Mouse (Mus musculus) midbrain, embryonic 16.5 days (tissue): ENCODE data around the gene Arid3a. TPM values are rescaled to one million over a fixed set of nuclear protein-coding genes. Genes with fewer than 3 reads are reported as not detected.

ENCODE experiments used
- ATAC-seq: fragments of 200-750 bp; cut with Nextera tagmentation; 2 replicates; pipeline ENCODE4 v1.8.0; 2017; ENCODE audit warnings: moderate TSS enrichment
- H3K27ac ChIP-seq: fragments of 300-500 bp; sonication (generic); 2 replicates; pipeline ENCODE4 v1.5.1; 2014; ENCODE audit warnings: mild to moderate bottlenecking, low read length, mixed read lengths
- H3K27me3 ChIP-seq: fragments of 300-500 bp; sonication (generic); 2 replicates; pipeline ENCODE4 v1.6.1; 2014; ENCODE audit warnings: low read depth, low read length, mixed read lengths; ENCODE audit not compliant: control insufficient read depth, insufficient read depth
- H3K36me3 ChIP-seq: fragments of 300-500 bp; sonication (generic); 2 replicates; pipeline ENCODE4 v1.6.1; 2014; ENCODE audit warnings: mild to moderate bottlenecking, low read length, moderate library complexity, mixed read lengths; ENCODE audit not compliant: control insufficient read depth, insufficient read depth
- H3K4me1 ChIP-seq: fragments of 300-500 bp; sonication (generic); 2 replicates; pipeline ENCODE4 v1.6.1; 2014; ENCODE audit warnings: mild to moderate bottlenecking, low read length, mixed read lengths; ENCODE audit not compliant: control insufficient read depth, insufficient read depth
- H3K4me2 ChIP-seq: fragments of 300-500 bp; sonication (generic); 2 replicates; pipeline ENCODE4 v1.6.1; 2014; ENCODE audit warnings: mild to moderate bottlenecking, low read length, mixed read lengths
- H3K4me3 ChIP-seq: fragments of 300-500 bp; sonication (generic); 2 replicates; pipeline ENCODE4 v1.5.1; 2014; ENCODE audit warnings: low read depth, mild to moderate bottlenecking, low read length, moderate library complexity, mixed read lengths
- H3K9ac ChIP-seq: fragments of 300-500 bp; sonication (generic); 2 replicates; pipeline ENCODE4 v1.6.1; 2014; ENCODE audit warnings: low read depth, low read length, mixed read lengths
- H3K9me3 ChIP-seq: fragments of 300-500 bp; sonication (generic); replicated peaks from 2 replicates; pipeline ENCODE4 v1.6.1; 2014; ENCODE audit warnings: mild to moderate bottlenecking, low read length, mixed read lengths; ENCODE audit not compliant: control insufficient read depth, poor library complexity, severe bottlenecking
- WGBS: fragments of 180-500 bp; shearing (Covaris S2); extraction: QIAGEN DNeasy Blood & Tissue Kit; methylation state at CpG from one replicate; pipeline ENCODE4 v1.1.7; 2014; 5-methylcytosine and 5-hydroxymethylcytosine counted together
- polyA plus RNA-seq: library from polyadenylated mRNA; unstranded; fragments of >200 nt; fragmentation: Nextera tagmentation; extraction: Ambion mirVana; gene quantifications from 2 replicates; pipeline ENCODE4 v1.2.1, GENCODE M21; 2015

Gene Arid3a
- polyA plus RNA-seq, 1 experiment from 2014 or later: 2.2 TPM

DNA sequence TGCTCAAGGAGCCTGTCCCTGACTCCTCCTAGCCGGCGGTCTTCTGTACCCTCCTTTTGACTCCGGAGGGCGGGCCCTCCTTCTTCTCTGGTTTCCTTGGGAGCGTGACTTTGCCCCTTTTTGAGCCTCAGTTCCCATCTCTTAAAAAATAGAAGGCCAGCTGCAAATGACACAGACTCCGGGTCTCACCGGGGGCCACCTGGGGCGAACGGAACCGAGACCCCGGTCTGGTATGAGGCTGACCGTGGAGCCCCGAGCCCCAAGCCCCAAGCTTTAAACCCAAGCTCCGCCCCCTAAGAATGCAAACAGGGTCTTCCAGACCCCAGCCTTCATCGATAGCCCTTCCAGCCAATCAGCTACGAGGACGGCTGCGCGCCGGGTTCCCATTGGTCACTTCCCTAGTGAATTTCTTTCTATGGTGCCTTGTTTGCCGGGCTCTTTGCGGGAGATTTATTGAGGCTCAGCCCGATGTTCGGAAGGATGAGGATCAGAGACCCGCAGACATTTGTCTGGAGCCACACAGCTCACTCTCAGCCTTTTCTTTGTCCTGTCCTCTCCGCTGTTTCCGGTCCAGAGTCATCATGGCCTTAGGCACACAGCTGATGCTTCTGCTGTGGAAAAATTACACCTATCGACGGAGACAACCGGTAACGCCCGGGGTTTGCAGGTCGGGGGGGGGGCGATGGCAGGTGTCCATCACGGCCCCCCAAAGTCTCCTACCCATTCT lies 70.4 kb downstream of the Arid3a start:
- Histone ChIP-seq H3K4me3 (peak overlapping the region; percentile 45), H3K9ac (peak overlapping the region; percentile 33), H3K36me3 (no peaks in the 10 kb centered on the region), H3K27ac (peak overlapping the region; percentile 12; the same call in 1 of the 2 replicates), H3K9me3 (no peaks in the 10 kb centered on the region), H3K4me1 (peaks cover 6% of the 10 kb centered on the region), H3K27me3 (peaks cover 8% of the 10 kb centered on the region; the same call in 1 of the 2 replicates), H3K4me2 (peak overlapping the region; percentile 65)
- peak; percentile 67 for ATAC-seq
- under 1% methylated on average over 35 of the region's 35 CpGs for WGBS

DNA sequence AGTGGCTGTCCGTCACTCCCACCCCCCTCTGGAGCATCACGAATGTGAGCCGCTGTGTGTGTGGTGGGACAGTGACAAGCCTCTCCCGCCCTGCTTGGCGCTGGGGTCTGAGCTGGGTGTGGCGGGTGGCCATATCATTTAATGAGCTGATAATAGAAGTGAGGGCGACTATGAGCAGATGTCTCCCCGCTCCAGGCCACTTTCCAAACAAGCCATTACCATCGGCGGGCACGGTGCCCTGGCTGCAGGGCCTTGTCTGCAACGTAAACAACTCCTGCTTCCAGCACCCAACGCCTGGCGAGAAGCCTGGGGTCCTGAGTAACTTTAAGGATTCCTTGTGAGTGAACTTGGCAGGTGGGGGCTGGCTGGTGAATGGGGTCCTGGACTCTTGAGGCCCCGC lies 71.0 kb downstream of the Arid3a start:
- peak overlapping the region; percentile 45 for H3K4me3 ChIP-seq
- ATAC-seq: peak; percentile 8; the same call in 1 of the 2 replicates
- H3K36me3 ChIP-seq: no peaks in the 10 kb centered on the region
- peak overlapping the region; percentile 65 for H3K4me2 ChIP-seq
- peaks cover 8% of the 10 kb centered on the region; the same call in 1 of the 2 replicates for H3K27me3 ChIP-seq
- H3K9ac ChIP-seq: peak overlapping the region; percentile 33
- 6% methylated on average over 15 of the region's 15 CpGs for WGBS
- H3K9me3 ChIP-seq: no peaks in the 10 kb centered on the region
- peaks cover 6% of the 10 kb centered on the region for H3K4me1 ChIP-seq
- no peak overlapping the region for H3K27ac ChIP-seq

DNA sequence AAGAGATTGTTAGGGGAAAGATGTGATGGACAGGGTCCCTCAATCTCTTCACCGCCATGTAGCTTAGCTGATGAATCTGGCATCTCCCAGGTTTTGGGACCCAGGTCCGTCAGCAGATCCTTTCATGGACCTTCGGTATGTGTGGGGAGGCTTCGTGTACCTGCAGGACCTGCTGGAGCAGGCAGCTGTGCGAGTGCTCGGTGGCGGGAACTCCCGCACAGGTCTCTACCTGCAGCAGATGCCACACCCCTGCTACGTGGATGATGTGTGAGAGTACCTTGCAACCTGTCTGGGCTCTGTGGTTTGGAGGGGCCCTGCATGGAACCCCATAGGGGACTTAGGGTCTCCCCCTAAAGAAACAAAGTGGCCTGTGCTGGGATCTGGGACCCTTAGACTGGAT lies 75.1 kb downstream of the Arid3a start:
- Histone ChIP-seq H3K9ac (no peak overlapping the region), H3K9me3 (no peaks in the 10 kb centered on the region), H3K27me3 (peaks cover 12% of the 10 kb centered on the region), H3K4me3 (no peak overlapping the region), H3K4me2 (no peak overlapping the region), H3K4me1 (peaks cover 6% of the 10 kb centered on the region), H3K27ac (no peak overlapping the region), H3K36me3 (no peaks in the 10 kb centered on the region)
- no peak for ATAC-seq
- WGBS: 80% methylated on average over 9 of the region's 9 CpGs

DNA sequence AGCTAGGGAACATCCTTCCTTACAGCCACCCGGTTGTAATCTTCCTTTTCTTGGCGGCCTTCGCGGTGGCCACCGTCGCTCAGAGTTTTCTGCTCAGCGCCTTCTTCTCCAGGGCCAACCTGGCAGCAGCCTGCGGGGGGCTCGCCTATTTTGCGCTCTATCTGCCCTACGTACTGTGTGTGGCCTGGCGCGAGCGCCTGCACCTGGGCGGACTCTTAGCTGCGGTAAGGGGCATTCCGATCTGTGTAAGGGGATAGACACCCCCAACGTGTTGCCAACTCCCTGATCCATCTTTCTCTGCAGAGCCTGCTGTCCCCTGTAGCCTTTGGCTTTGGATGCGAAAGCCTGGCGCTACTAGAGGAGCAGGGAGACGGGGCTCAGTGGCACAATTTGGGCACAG lies 76.0 kb downstream of the Arid3a start:
- 18% methylated on average over 21 of the region's 21 CpGs for WGBS
- Histone ChIP-seq H3K9me3 (no peaks in the 10 kb centered on the region), H3K4me3 (no peak overlapping the region), H3K4me2 (no peak overlapping the region), H3K27ac (no peak overlapping the region), H3K36me3 (no peaks in the 10 kb centered on the region), H3K4me1 (0 out of 2 replicates have a peak, but pooled peaks cover 3% of the 10 kb centered on the region), H3K9ac (no peak overlapping the region), H3K27me3 (peaks cover 12% of the 10 kb centered on the region)
- ATAC-seq: no peak

DNA sequence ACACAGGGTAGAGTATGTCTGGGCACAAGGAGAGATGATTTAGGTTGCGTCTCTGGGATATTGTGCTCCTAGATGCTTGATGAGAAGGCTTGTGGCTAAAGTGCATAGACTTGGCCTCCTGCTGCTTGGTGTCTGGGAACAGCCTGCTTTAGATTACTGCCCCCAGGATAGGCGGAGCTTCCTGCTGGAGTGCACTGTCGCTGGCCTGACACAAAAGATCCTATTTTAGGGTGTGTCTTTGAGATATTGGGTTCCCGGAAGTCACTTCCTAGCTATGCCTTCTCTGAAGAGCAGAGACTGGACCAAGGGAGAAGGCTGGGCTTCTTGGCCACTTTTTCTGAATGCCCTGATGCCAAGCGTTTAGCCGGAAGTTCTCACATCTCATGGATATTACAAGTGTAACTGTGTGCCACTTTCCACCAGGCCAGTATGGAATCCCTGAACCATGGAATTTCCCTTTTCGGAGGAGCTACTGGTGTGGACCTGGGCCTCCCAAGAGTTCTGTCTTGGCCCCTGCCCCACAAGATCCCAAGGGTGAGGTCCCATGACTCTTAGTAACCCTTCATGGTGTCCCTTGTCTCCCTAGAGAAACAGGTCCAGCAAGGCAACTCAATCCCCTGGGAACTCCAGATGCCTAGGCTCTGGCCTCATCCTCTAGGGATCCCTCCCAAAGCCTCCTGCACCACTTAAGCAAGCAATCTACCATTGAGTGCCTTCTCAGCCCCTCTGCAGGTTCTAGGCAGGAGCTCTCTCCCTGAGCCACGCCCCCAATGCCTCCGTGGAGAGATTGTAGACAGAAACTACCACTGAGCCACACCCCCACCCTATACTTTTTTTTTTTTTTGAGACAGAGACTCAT lies 76.8 kb downstream of the Arid3a start:
- no peak overlapping the region for H3K4me2 ChIP-seq
- H3K4me1 ChIP-seq: no peaks in the 10 kb centered on the region
- 71% methylated on average over 9 of the region's 9 CpGs for WGBS
- no peak for ATAC-seq
- no peaks in the 10 kb centered on the region for H3K9me3 ChIP-seq
- H3K4me3 ChIP-seq: no peak overlapping the region
- H3K27me3 ChIP-seq: peaks cover 12% of the 10 kb centered on the region
- H3K36me3 ChIP-seq: no peaks in the 10 kb centered on the region
- no peak overlapping the region for H3K27ac ChIP-seq
- H3K9ac ChIP-seq: no peak overlapping the region

DNA sequence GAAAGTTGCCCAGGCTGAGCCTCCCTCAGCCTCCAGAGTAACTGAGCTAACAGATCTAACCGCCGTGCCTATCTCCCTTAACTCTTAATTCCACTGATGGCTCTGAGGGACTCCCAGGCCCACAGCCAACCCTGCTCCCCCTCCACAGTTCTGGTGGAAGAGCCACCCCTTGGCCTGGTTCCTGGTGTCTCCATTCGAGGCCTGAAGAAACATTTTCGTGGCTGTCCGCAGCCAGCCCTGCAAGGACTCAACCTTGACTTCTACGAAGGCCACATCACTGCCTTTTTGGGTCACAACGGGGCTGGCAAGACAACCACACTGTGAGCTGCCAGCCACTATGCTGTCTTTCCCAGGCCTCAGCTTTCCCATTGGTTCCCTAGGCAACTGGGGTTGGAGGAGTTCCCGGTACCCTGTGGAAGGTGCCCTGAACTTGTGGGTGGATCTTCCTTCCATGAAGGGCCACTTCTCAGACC lies 77.4 kb downstream of the Arid3a start:
- H3K9ac ChIP-seq: no peak overlapping the region
- no peaks in the 10 kb centered on the region for H3K36me3 ChIP-seq
- H3K4me1 ChIP-seq: no peaks in the 10 kb centered on the region
- no peak for ATAC-seq
- H3K9me3 ChIP-seq: no peaks in the 10 kb centered on the region
- H3K4me3 ChIP-seq: no peak overlapping the region
- H3K27ac ChIP-seq: no peak overlapping the region
- 86% methylated on average over 8 of the region's 8 CpGs for WGBS
- H3K4me2 ChIP-seq: no peak overlapping the region
- H3K27me3 ChIP-seq: peaks cover 12% of the 10 kb centered on the region

Other genes starting within 250 kb of the Arid3a start
- gene Cdc34, start 244.8 kb upstream of the Arid3a start, polyA plus RNA-seq: 73.1 and 81.9 TPM in 2 replicates
- gene Gzmm, start 238.0 kb upstream of the Arid3a start, polyA plus RNA-seq: 1.6 and 1.8 TPM in 2 replicates
- 844 and 915 TPM in 2 replicates for gene Bsg, start 222.6 kb upstream of the Arid3a start, polyA plus RNA-seq
- gene Hcn2, start 210.4 kb upstream of the Arid3a start, polyA plus RNA-seq: 0.87 and 0.89 TPM in 2 replicates
- 45.3 and 45.9 TPM in 2 replicates for gene Polrmt, start 180.5 kb upstream of the Arid3a start, polyA plus RNA-seq
- 1.8 TPM in 2 replicates for gene Fgf22, start 172.0 kb upstream of the Arid3a start, polyA plus RNA-seq
- gene Rnf126, start 160.1 kb upstream of the Arid3a start, polyA plus RNA-seq: 90.2 and 92.3 TPM in 2 replicates
- 2.2 and 3.5 TPM in 2 replicates for gene Fstl3, start 149.8 kb upstream of the Arid3a start, polyA plus RNA-seq
- 0.19 TPM in 2 replicates for gene Prss57, start 136.1 kb upstream of the Arid3a start, polyA plus RNA-seq
- 318 and 333 TPM in 2 replicates for gene Palm, start 133.5 kb upstream of the Arid3a start, polyA plus RNA-seq
- gene Misp, start 106.1 kb upstream of the Arid3a start, polyA plus RNA-seq: 0.34 and 0.73 TPM in 2 replicates
- gene Ptbp1, start 72.6 kb upstream of the Arid3a start, polyA plus RNA-seq: 58.8 and 65.1 TPM in 2 replicates
- 12.5 and 12.7 TPM in 2 replicates for gene Prtn3, start 52.6 kb upstream of the Arid3a start, polyA plus RNA-seq
- 471 and 472 TPM in 2 replicates for gene Plppr3, start 52.4 kb upstream of the Arid3a start, polyA plus RNA-seq
- not detected in 2 replicates for gene Elane, start 40.8 kb upstream of the Arid3a start, polyA plus RNA-seq
- gene Cfd, start 36.2 kb upstream of the Arid3a start, polyA plus RNA-seq: 0.20 TPM in 1 of 2 replicates, not detected in the other
- 55.4 and 56.6 TPM in 2 replicates for gene Med16, start 18.1 kb upstream of the Arid3a start, polyA plus RNA-seq
- 2.6 and 13.4 TPM in 2 replicates for gene Gm26602, start 16.2 kb upstream of the Arid3a start, polyA plus RNA-seq
- gene Kiss1r, start 10.1 kb upstream of the Arid3a start, polyA plus RNA-seq: 3.5 and 3.8 TPM in 2 replicates
- 273 and 293 TPM in 2 replicates for gene R3hdm4, start 5.8 kb upstream of the Arid3a start, polyA plus RNA-seq
- gene Wdr18, start 33.1 kb downstream of the Arid3a start, polyA plus RNA-seq: 79.5 and 89.4 TPM in 2 replicates
- gene Grin3b, start 43.7 kb downstream of the Arid3a start, polyA plus RNA-seq: 0.20 and 0.28 TPM in 2 replicates
- gene Tmem259, start 57.3 kb downstream of the Arid3a start, polyA plus RNA-seq: 15.3 and 16.2 TPM in 2 replicates
- 25.7 and 26.2 TPM in 2 replicates for gene Cnn2, start 61.5 kb downstream of the Arid3a start, polyA plus RNA-seq
- gene Abca7, start 69.5 kb downstream of the Arid3a start, polyA plus RNA-seq: 4.1 and 4.8 TPM in 2 replicates
- gene Arhgap45, start 89.6 kb downstream of the Arid3a start, polyA plus RNA-seq: 1.2 TPM in 2 replicates
- 124 and 131 TPM in 2 replicates for gene Polr2e, start 112.8 kb downstream of the Arid3a start, polyA plus RNA-seq
- 509 and 552 TPM in 2 replicates for gene Gpx4, start 120.1 kb downstream of the Arid3a start, polyA plus RNA-seq
- 11.6 and 12.5 TPM in 2 replicates for gene Sbno2, start 178.5 kb downstream of the Arid3a start, polyA plus RNA-seq
- 14.2 and 15.4 TPM in 2 replicates for gene Stk11, start 188.8 kb downstream of the Arid3a start, polyA plus RNA-seq
- gene Atp5d, start 211.6 kb downstream of the Arid3a start, polyA plus RNA-seq: 433 and 454 TPM in 2 replicates
- gene Cbarp, start 213.8 kb downstream of the Arid3a start, polyA plus RNA-seq: 70.3 and 81.6 TPM in 2 replicates
- gene Midn, start 221.2 kb downstream of the Arid3a start, polyA plus RNA-seq: 15.5 and 21.1 TPM in 2 replicates
- gene Cirbp, start 238.9 kb downstream of the Arid3a start, polyA plus RNA-seq: 380 and 398 TPM in 2 replicates
- gene 1600002K03Rik, start 245.9 kb downstream of the Arid3a start, polyA plus RNA-seq: 11.0 and 11.4 TPM in 2 replicates